Mouse (Mus musculus): ENCODE measurements around the gene Dab1. TPM values are rescaled to one million over a fixed set of nuclear protein-coding genes. Genes with fewer than 3 reads are reported as not detected.

The Dab1 gene
- total and polyA plus RNA-seq, 2 experiments from 2014 or later: 47.9 to 109 TPM

DNA sequence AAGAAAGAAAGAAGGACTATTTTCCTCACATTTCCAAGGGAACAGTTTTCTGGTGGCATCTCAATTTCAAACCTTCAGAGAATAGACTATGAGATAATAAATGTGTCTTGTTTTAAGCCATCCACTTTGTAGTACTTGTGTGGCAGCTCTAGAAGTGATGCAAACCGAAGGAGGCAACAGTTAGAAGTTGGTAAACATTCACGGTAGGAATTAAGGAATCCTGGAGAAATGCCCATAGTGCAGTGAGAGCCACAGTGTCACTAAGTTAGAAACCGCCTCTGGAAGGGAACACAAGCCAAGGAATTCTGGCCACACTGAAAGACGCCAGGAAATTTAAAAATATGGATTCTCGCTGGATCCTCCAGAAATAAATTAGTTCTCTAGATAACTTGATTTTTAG, 502.8 kb downstream of the Dab1 start:
- 84% methylated on average over 5 of the region's 5 CpGs for WGBS
- no peaks in the 10 kb centered on the region for H3K36me3 ChIP-seq (ENCODE audit: insufficient read depth, low read length)
- no peaks in the 10 kb centered on the region for H3K4me1 ChIP-seq (ENCODE audit: insufficient read depth, low read length)
- ATAC-seq (ENCODE audit: low FRiP score) (no peak), DNase-seq (ENCODE audit: low spot score) (no peak)
- no peak for TF ChIP-seq CTCF (IDR thresholded peaks at IDR 0.05)
- H3K4me3 ChIP-seq (ENCODE audit: low read depth, low read length): no peak overlapping the region
- H3K4me2 ChIP-seq (ENCODE audit: low read depth, low read length, poor library complexity, severe bottlenecking): no peak overlapping the region
- H3K9ac ChIP-seq (replicated peaks; ENCODE audit: low read length, poor library complexity, severe bottlenecking): no peak overlapping the region
- H3K27me3 ChIP-seq (ENCODE audit: insufficient read depth, low read length): no peaks in the 10 kb centered on the region
- no peaks in the 10 kb centered on the region for H3K9me3 ChIP-seq (ENCODE audit: low read length)
- H3K27ac ChIP-seq (ENCODE audit: low read depth, low read length): no peak overlapping the region

DNA sequence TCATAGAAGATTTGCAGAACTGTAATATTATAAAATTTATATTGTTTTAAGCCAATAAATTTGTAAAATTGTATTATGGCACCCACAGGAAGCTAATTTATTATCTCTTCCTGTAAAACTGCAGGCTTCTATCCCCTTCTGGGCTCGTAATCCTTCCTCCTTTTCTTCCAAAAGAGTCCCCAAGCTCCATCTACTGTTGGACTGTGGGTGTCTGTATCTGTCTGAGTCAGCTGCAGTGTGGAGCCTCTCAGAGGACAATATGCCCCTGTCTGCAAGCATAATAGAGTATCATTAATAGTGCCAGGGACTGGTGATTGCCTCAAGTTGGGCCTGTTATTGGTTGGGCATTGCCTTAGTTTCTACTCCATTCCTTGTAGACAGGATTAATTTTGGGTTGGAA, 503.2 kb downstream of the Dab1 start:
- Histone ChIP-seq H3K9me3 (ENCODE audit: low read length) (no peaks in the 10 kb centered on the region), H3K4me1 (ENCODE audit: insufficient read depth, low read length) (no peaks in the 10 kb centered on the region), H3K36me3 (ENCODE audit: insufficient read depth, low read length) (no peaks in the 10 kb centered on the region), H3K4me2 (ENCODE audit: low read depth, low read length, poor library complexity, severe bottlenecking) (no peak overlapping the region), H3K27ac (ENCODE audit: low read depth, low read length) (no peak overlapping the region), H3K27me3 (ENCODE audit: insufficient read depth, low read length) (no peaks in the 10 kb centered on the region), H3K9ac (replicated peaks; ENCODE audit: low read length, poor library complexity, severe bottlenecking) (no peak overlapping the region), H3K4me3 (ENCODE audit: low read depth, low read length) (no peak overlapping the region)
- ATAC-seq (ENCODE audit: low FRiP score): no peak
- WGBS: 80% methylated on average over 1 of the region's 1 CpGs
- no peak for DNase-seq (ENCODE audit: low spot score)
- TF ChIP-seq CTCF (IDR thresholded peaks at IDR 0.05): peak; percentile 11; the same call in 1 of the 2 replicates

DNA sequence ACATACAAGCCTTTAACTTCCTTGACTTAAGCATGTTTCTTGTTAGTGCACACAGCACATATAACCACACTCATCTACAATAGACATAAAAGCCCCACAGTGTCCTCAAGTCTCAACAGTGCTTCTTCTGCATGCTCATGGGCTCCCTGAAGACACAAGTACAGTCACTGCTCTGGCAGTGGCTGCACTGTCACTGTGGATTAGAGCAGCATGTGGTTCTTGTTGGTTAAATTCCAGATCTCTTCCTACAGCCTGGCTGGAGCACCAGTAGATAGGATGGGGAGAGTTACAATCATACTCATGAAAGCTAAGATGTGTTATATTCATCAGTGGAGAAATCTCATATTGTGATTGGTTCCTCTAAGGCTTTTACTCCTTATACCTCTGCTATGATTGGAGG, 534.5 kb downstream of the Dab1 start:
- no peak overlapping the region for H3K27ac ChIP-seq (ENCODE audit: low read depth, low read length)
- no peaks in the 10 kb centered on the region for H3K9me3 ChIP-seq (ENCODE audit: low read length)
- no peaks in the 10 kb centered on the region for H3K27me3 ChIP-seq (ENCODE audit: insufficient read depth, low read length)
- H3K4me1 ChIP-seq (ENCODE audit: insufficient read depth, low read length): no peaks in the 10 kb centered on the region
- ATAC-seq (ENCODE audit: low FRiP score): no peak
- no peak for TF ChIP-seq CTCF (IDR thresholded peaks at IDR 0.05)
- no peak for DNase-seq (ENCODE audit: low spot score)
- H3K4me3 ChIP-seq (ENCODE audit: low read depth, low read length): no peak overlapping the region
- H3K36me3 ChIP-seq (ENCODE audit: insufficient read depth, low read length): no peaks in the 10 kb centered on the region
- H3K4me2 ChIP-seq (ENCODE audit: low read depth, low read length, poor library complexity, severe bottlenecking): no peak overlapping the region
- no peak overlapping the region for H3K9ac ChIP-seq (replicated peaks; ENCODE audit: low read length, poor library complexity, severe bottlenecking)

DNA sequence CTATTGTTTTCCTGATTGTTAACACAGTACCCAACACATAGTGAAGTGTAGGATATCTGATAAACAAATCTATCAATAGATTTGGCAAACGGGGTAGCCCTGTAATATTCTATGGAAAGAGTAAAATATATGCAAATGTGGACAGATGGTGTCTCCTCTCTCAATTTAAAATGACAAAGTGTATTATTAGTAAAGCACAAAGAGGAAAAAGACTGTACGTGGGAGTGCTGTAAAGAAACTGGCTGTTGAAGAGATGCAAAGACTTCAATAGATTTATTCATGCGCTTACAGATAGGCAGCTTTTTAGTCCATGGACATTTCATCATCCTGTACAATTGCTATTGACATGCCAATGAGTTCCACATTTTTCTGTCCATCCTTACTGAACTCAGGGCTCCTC, 558.9 kb downstream of the Dab1 start:
- Histone ChIP-seq H3K9ac (replicated peaks; ENCODE audit: low read length, poor library complexity, severe bottlenecking) (no peak overlapping the region), H3K4me1 (ENCODE audit: insufficient read depth, low read length) (no peaks in the 10 kb centered on the region), H3K9me3 (ENCODE audit: low read length) (no peaks in the 10 kb centered on the region), H3K27me3 (ENCODE audit: insufficient read depth, low read length) (no peaks in the 10 kb centered on the region), H3K4me2 (ENCODE audit: low read depth, low read length, poor library complexity, severe bottlenecking) (no peak overlapping the region), H3K36me3 (ENCODE audit: insufficient read depth, low read length) (no peaks in the 10 kb centered on the region; the same call in 1 of the 2 replicates), H3K27ac (ENCODE audit: low read depth, low read length) (no peak overlapping the region), H3K4me3 (ENCODE audit: low read depth, low read length) (no peak overlapping the region)
- 78% methylated on average over 3 of the region's 3 CpGs for WGBS
- ATAC-seq (ENCODE audit: low FRiP score): no peak
- DNase-seq (ENCODE audit: low spot score): no peak
- TF ChIP-seq CTCF (IDR thresholded peaks at IDR 0.05): no peak

DNA sequence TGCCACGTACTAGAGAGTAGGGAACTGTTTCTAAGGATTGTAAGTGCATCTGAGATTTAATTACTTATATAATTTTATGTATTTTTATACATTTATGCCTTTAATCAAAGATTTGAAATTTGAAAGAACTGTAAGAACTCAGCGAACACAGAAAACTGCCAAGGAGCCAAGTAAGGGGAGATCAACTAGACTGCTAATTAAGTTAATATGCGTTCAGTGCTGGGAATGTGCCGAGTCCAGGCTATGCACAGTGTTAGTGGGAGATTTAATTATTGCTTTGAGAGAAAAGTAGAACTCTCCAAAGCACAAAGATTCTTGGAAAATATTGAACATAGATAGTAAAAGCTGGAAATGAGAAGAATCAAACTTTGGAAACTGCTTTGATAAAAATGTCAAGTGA, 567.2 kb downstream of the Dab1 start:
- H3K4me1 ChIP-seq (ENCODE audit: insufficient read depth, low read length): no peaks in the 10 kb centered on the region
- no peak for DNase-seq (ENCODE audit: low spot score)
- no peak overlapping the region for H3K4me2 ChIP-seq (ENCODE audit: low read depth, low read length, poor library complexity, severe bottlenecking)
- H3K9ac ChIP-seq (replicated peaks; ENCODE audit: low read length, poor library complexity, severe bottlenecking): no peak overlapping the region
- TF ChIP-seq CTCF (IDR thresholded peaks at IDR 0.05): no peak
- H3K36me3 ChIP-seq (ENCODE audit: insufficient read depth, low read length): no peaks in the 10 kb centered on the region
- no peaks in the 10 kb centered on the region for H3K27me3 ChIP-seq (ENCODE audit: insufficient read depth, low read length)
- H3K9me3 ChIP-seq (ENCODE audit: low read length): no peaks in the 10 kb centered on the region
- no peak for ATAC-seq (ENCODE audit: low FRiP score)
- WGBS: 59% methylated on average over 4 of the region's 4 CpGs
- H3K27ac ChIP-seq (ENCODE audit: low read depth, low read length): no peak overlapping the region
- H3K4me3 ChIP-seq (ENCODE audit: low read depth, low read length): no peak overlapping the region

DNA sequence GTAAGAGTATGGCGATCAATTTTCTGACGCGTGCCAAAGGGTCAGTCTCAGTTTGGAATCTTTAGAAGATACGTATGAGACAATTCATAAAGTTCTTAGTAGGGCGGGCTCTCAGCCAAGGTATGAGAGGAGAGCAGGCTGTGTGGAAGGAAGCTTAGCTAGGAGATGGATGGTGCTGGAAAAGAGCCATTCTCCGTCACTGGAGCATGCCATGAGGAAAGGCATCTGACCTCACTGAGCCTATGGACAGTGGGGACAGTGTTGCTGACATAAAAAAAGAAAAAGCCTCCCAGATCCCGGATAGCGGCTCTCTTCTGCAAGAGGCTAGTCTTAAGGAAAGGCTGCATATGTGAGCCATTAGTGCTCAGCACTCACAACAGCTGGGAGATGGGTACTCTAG, 579.5 kb downstream of the Dab1 start:
- Histone ChIP-seq H3K27me3 (ENCODE audit: insufficient read depth, low read length) (no peaks in the 10 kb centered on the region), H3K4me3 (ENCODE audit: low read depth, low read length) (no peak overlapping the region), H3K4me2 (ENCODE audit: low read depth, low read length, poor library complexity, severe bottlenecking) (no peak overlapping the region), H3K9ac (replicated peaks; ENCODE audit: low read length, poor library complexity, severe bottlenecking) (no peak overlapping the region), H3K9me3 (ENCODE audit: low read length) (no peaks in the 10 kb centered on the region), H3K27ac (ENCODE audit: low read depth, low read length) (no peak overlapping the region), H3K36me3 (ENCODE audit: insufficient read depth, low read length) (no peaks in the 10 kb centered on the region), H3K4me1 (ENCODE audit: insufficient read depth, low read length) (no peaks in the 10 kb centered on the region)
- DNase-seq (ENCODE audit: low spot score): peak; percentile 35
- WGBS: 85% methylated on average over 8 of the region's 8 CpGs
- TF ChIP-seq CTCF (IDR thresholded peaks at IDR 0.05): no peak
- no peak for ATAC-seq (ENCODE audit: low FRiP score)
